Mouse (Mus musculus) spleen, adult 2 months (tissue): ENCODE results near the gene Sox13. TPM values are rescaled to one million over a fixed set of nuclear protein-coding genes. Genes with fewer than 3 reads are reported as not detected.

Experiments
- DNase-seq, 2 experiments: peaks; one replicate each; pipeline versions ENCODE4 v3.0.0 to v3.0.0-alpha.2; 2012 to 2021; ENCODE audit warnings: low spot score in 2 of 2, low read depth in 1 of 2
- H3K27ac ChIP-seq: fragments of 200-500 bp; 2 replicates; pipeline ENCODE4 v1.5.1; 2012; ENCODE audit warnings: low read length, inconsistent platforms; ENCODE audit not compliant: insufficient read depth
- H3K27me3 ChIP-seq: fragments of 200-500 bp; 2 replicates; pipeline ENCODE4 v1.6.1; 2012; ENCODE audit warnings: mild to moderate bottlenecking, moderate library complexity, low read length, inconsistent platforms; ENCODE audit not compliant: control insufficient read depth, insufficient read depth
- H3K36me3 ChIP-seq: fragments of 200-500 bp; 2 replicates; pipeline ENCODE4 v1.6.1; 2012; ENCODE audit warnings: mild to moderate bottlenecking, low read length, inconsistent platforms; ENCODE audit not compliant: control insufficient read depth, insufficient read depth
- H3K4me1 ChIP-seq: fragments of 200-500 bp; 2 replicates; pipeline ENCODE4 v1.6.1; 2011; ENCODE audit warnings: inconsistent platforms; ENCODE audit not compliant: control insufficient read depth, insufficient read depth, insufficient read length
- H3K4me3 ChIP-seq: fragments of 200-500 bp; 2 replicates; pipeline ENCODE4 v1.5.1; 2011; ENCODE audit warnings: mild to moderate bottlenecking, inconsistent platforms; ENCODE audit not compliant: insufficient read depth, insufficient read length; ENCODE audit errors: extremely low read depth
- CTCF ChIP-seq: fragments of 200-500 bp; IDR thresholded peaks from 2 replicates; pipeline ENCODE4 v1.5.1; 2011; ENCODE audit warnings: mild to moderate bottlenecking, inconsistent platforms; ENCODE audit not compliant: insufficient read depth, insufficient read length, insufficient replicate concordance; ENCODE audit errors: extremely low read depth
- POLR2A ChIP-seq: fragments of 200-500 bp; IDR thresholded peaks from 2 replicates; pipeline ENCODE4 v1.6.1; 2011; ENCODE audit warnings: low read depth, low read length, inconsistent platforms
- WGBS: fragments of 180-500 bp; shearing (Covaris S2); methylation state at CpG from one replicate; pipeline ENCODE4 v1.1.7; 2018; 5-methylcytosine and 5-hydroxymethylcytosine counted together
- polyA plus RNA-seq: library from polyadenylated mRNA; depleted of rRNA; stranded (reverse); fragments of >200 nt; gene quantifications from 2 replicates; pipeline ENCODE4 v1.2.3, GENCODE M21; 2012; rRNA removed

Sox13 gene
- polyA plus RNA-seq, 1 experiment = 13.6 TPM

- no peak overlapping the region for H3K27ac ChIP-seq
- TF ChIP-seq POLR2A (no peak), CTCF (no peak)
These were observed 90.2 kb downstream of the Sox13 start for GRCm38 (mm10) chr1:133333937-133334336.

GRCm38 (mm10) chr1:133332656-133333430 is 91.3 kb downstream of the Sox13 start:
- Histone ChIP-seq H3K4me3 (no peak overlapping the region), H3K4me1 (peaks cover 4% of the 10 kb centered on the region; the same call in 1 of the 2 replicates), H3K27me3 (0 out of 2 replicates have a peak, but pooled peaks cover 2% of the 10 kb centered on the region), H3K36me3 (no peaks in the 10 kb centered on the region), H3K27ac (no peak overlapping the region)
- 87% methylated on average over 11 of the region's 11 CpGs for WGBS
- TF ChIP-seq POLR2A (no peak), CTCF (no peak)
- DNase-seq = no peak

More at GRCm38 (mm10) chr1:133333937-133334336, 90.2 kb downstream of the Sox13 start:
- DNase-seq = no peak
- 89% methylated on average over 6 of the region's 6 CpGs for WGBS
- Histone ChIP-seq H3K4me3 (no peak overlapping the region), H3K4me1 (peaks cover 4% of the 10 kb centered on the region; the same call in 1 of the 2 replicates), H3K27me3 (0 out of 2 replicates have a peak, but pooled peaks cover 2% of the 10 kb centered on the region), H3K36me3 (no peaks in the 10 kb centered on the region)

Other genes with a start within 250 kb of the Sox13 start
- 0.12 TPM in 1 of 2 replicates, not detected in the other for gene Golt1a, start 114.6 kb downstream of the Sox13 start, polyA plus RNA-seq
- not detected in 2 replicates for gene Kiss1, start 102.5 kb downstream of the Sox13 start, polyA plus RNA-seq
- 0.66 TPM in 1 of 2 replicates, not detected in the other for gene Ren1, start 73.9 kb downstream of the Sox13 start, polyA plus RNA-seq
- 0.20 and 0.22 TPM in 2 replicates for gene Etnk2, start 60.8 kb downstream of the Sox13 start, polyA plus RNA-seq
- 14.8 and 17.8 TPM in 2 replicates for gene Snrpe, start 185.9 kb upstream of the Sox13 start, polyA plus RNA-seq
- gene Zbed6, start 236.5 kb upstream of the Sox13 start, polyA plus RNA-seq = 1.2 and 1.7 TPM in 2 replicates
- gene Gm38394, start 236.9 kb upstream of the Sox13 start, polyA plus RNA-seq = 1.4 and 1.6 TPM in 2 replicates